Mouse (Mus musculus): Measurements from ENCODE around the gene Pxn.

- no peak for TF ChIP-seq POLR2A (IDR thresholded peaks at IDR 0.05; ENCODE audit: extremely low read depth, insufficient read depth, low read length)
- no peak for TF ChIP-seq CTCF (IDR thresholded peaks at IDR 0.05; ENCODE audit: extremely low read depth, insufficient read depth, low read length)
These were observed 30.3 kb upstream of the Pxn start for GRCm38 (mm10) chr5:115476107-115476727.

All from cortical plate, adult 2 months (tissue).